Mouse (Mus musculus): ENCODE data around the gene Casr.

DNA sequence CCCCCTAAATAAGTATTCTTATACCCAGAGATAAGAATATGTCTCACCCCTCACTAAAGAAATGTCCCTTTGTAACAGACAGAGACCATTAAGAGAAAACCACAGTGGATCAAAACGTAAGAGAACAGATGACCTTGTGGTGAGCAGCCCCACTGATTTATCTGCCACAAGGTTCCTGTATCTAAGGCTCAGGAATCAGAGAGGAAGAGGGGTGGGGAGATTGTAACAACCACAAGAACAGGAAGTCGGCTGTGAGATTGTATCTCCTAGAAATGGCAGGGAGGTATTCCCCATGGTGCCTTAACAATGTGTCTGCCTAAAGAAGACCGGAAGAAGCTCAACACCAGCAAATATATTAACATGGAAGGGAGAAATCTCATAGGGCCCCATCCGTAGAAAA, 26.0 kb upstream of the Casr start:
- TF ChIP-seq POLR2A (IDR thresholded peaks at IDR 0.05; ENCODE audit: control insufficient read depth, low read depth, low read length) = no peak
- TF ChIP-seq CTCF (IDR thresholded peaks at IDR 0.05; ENCODE audit: control insufficient read depth, insufficient read depth, insufficient replicate concordance, low read depth, low read length) = no peak

Measured in testis, adult 2 months (tissue).